Mouse (Mus musculus): ENCODE data around the gene Spata31d1a.

The Spata31d1a gene

GRCm38 (mm10) chr13:59663939-59664712, 46.0 kb downstream of the Spata31d1a start:
- ChIA-PET POLR2A (interaction anchor here in 3 of 4 experiments (0.5 to 7.0 kb wide), 22 partner anchors 8 to 106 kb away, joined by 3 to 69 read pairs (median 3); partner anchors contain the start of genes Golm1 (in 2 of the 3) and Isca1 (in 1 of the 3)), CTCF (interaction anchor here in 2 of 4 experiments (0.5 to 1.0 kb wide), 2 partner anchors 12 to 71 kb away, joined by 3 to 9 read pairs; partner anchors contain the start of gene Golm1 (in 1 of the 2))

GRCm38 (mm10) chr13:59661966-59662365, 48.2 kb downstream of the Spata31d1a start:
- ChIA-PET POLR2A (interaction anchor here in 3 of 4 experiments (0.9 to 6.0 kb wide), 21 partner anchors 8 to 108 kb away, joined by 3 to 34 read pairs (median 5); partner anchors contain the start of genes Golm1 (in 2 of the 3), Isca1 (in 2 of the 3) and Spata31d1b (in 1 of the 3)), CTCF (interaction anchor here in 1 of 4 experiments (0.6 kb wide), 1 partner anchor 9 kb away, joined by 3 read pairs; no protein-coding TSS in a partner anchor)

GRCm38 (mm10) chr13:59661387-59661786, 48.7 kb downstream of the Spata31d1a start:
- POLR2A ChIA-PET, result interaction anchor here in 3 of 4 experiments (0.9 to 6.0 kb wide), 18 partner anchors 8 to 109 kb away, joined by 3 to 34 read pairs (median 5); partner anchors contain the start of genes Golm1 (in 2 of the 3), Isca1 (in 2 of the 3) and Spata31d1b (in 1 of the 3)
- CTCF ChIA-PET, result no interaction called here

GRCm38 (mm10) chr13:59660371-59660770, 49.8 kb downstream of the Spata31d1a start:
- CTCF ChIA-PET, result no interaction called here
- POLR2A ChIA-PET, result interaction anchor here (0.6 to 6.0 kb wide), 17 partner anchors 8 to 110 kb away, joined by 3 to 34 read pairs (median 4); partner anchors contain the start of gene Isca1 (in 1 of the 4)

GRCm38 (mm10) chr13:59657781-59658180, 52.3 kb downstream of the Spata31d1a start:
- ChIA-PET POLR2A (interaction anchor here (0.8 to 6.6 kb wide), 19 partner anchors 9 to 139 kb away, joined by 3 to 98 read pairs (median 16); partner anchors contain the start of genes Golm1 (in 2 of the 4) and Isca1 (in 2 of the 4)), CTCF (interaction anchor here in 2 of 4 experiments (1.2 to 1.5 kb wide), 3 partner anchors 9 to 23 kb away, joined by 3 to 6 read pairs (median 3); no protein-coding TSS in a partner anchor)

- ChIA-PET POLR2A (interaction anchor here (0.5 to 6.6 kb wide), 68 partner anchors 8 to 1056 kb away, joined by 3 to 98 read pairs (median 4); partner anchors contain the start of genes Isca1 (in 4 of the 4), Golm1 (in 3 of the 4), 1700014D04Rik (in 1 of the 4) and Agtpbp1 (in 1 of the 4)), CTCF (interaction anchor here in 3 of 4 experiments (0.6 to 1.5 kb wide), 9 partner anchors 9 to 72 kb away, joined by 3 to 6 read pairs (median 3); partner anchors contain the start of genes Agtpbp1 (in 1 of the 3) and Naa35 (in 1 of the 3))
These were observed 53.1 kb downstream of the Spata31d1a start for GRCm38 (mm10) chr13:59656975-59657388.

GRCm38 (mm10) chr13:59656316-59656832, 53.8 kb downstream of the Spata31d1a start:
- ChIA-PET CTCF (interaction anchor here in 3 of 4 experiments (0.6 to 1.6 kb wide), 9 partner anchors 10 to 72 kb away, joined by 3 to 6 read pairs (median 3); partner anchors contain the start of genes Agtpbp1 (in 1 of the 3) and Naa35 (in 1 of the 3)), POLR2A (interaction anchor here (0.5 to 6.6 kb wide), 73 partner anchors 8 to 528 kb away, joined by 3 to 98 read pairs (median 4); partner anchors contain the start of genes Isca1 (in 4 of the 4), Golm1 (in 3 of the 4), 1700014D04Rik (in 1 of the 4) and Agtpbp1 (in 1 of the 4))

GRCm38 (mm10) chr13:59655718-59656315, 54.3 kb downstream of the Spata31d1a start:
- CTCF ChIA-PET, result interaction anchor here (0.6 to 1.6 kb wide), 5 partner anchors 10 to 27 kb away, joined by 3 to 5 read pairs (median 4); no protein-coding TSS in a partner anchor
- POLR2A ChIA-PET, result interaction anchor here (0.6 to 6.6 kb wide), 51 partner anchors 7 to 522 kb away, joined by 3 to 98 read pairs (median 5); partner anchors contain the start of genes Golm1 (in 3 of the 4), Isca1 (in 3 of the 4), Gas1 (in 1 of the 4) and Spata31d1a (in 1 of the 4)

- CTCF ChIA-PET, result interaction anchor here in 2 of 4 experiments (1.1 to 1.6 kb wide), 2 partner anchors 8 to 26 kb away, joined by 4 to 5 read pairs; no protein-coding TSS in a partner anchor
- POLR2A ChIA-PET, result interaction anchor here in 3 of 4 experiments (1.0 to 6.6 kb wide), 21 partner anchors 8 to 115 kb away, joined by 3 to 98 read pairs (median 11); partner anchors contain the start of genes Golm1 (in 2 of the 3) and Isca1 (in 2 of the 3)
These were observed 55.7 kb downstream of the Spata31d1a start for GRCm38 (mm10) chr13:59654465-59654864.

- CTCF ChIA-PET, result interaction anchor here in 1 of 4 experiments (0.6 kb wide), 2 partner anchors 9 to 67 kb away, joined by 3 to 4 read pairs; no protein-coding TSS in a partner anchor
- POLR2A ChIA-PET, result interaction anchor here in 3 of 4 experiments (0.9 to 6.6 kb wide), 15 partner anchors 8 to 116 kb away, joined by 3 to 98 read pairs (median 6); partner anchors contain the start of genes Golm1 (in 2 of the 3) and Isca1 (in 1 of the 3)
These were observed 57.0 kb downstream of the Spata31d1a start for GRCm38 (mm10) chr13:59653136-59653535.

GRCm38 (mm10) chr13:59652651-59653050, 57.5 kb downstream of the Spata31d1a start:
- ChIA-PET POLR2A (interaction anchor here in 3 of 4 experiments (1.1 to 6.6 kb wide), 5 partner anchors 13 to 67 kb away, joined by 4 to 98 read pairs (median 6); partner anchors contain the start of gene Golm1 (in 2 of the 3)), CTCF (interaction anchor here in 1 of 4 experiments (0.6 kb wide), 1 partner anchor 10 kb away, joined by 3 read pairs; no protein-coding TSS in a partner anchor)

All from embryonic stem cell, embryonic (primary cell).